Mouse (Mus musculus): ENCODE results near the gene Traf3ip2. TPM values are rescaled to one million over a fixed set of nuclear protein-coding genes. Genes with fewer than 3 reads are reported as not detected.

Gene Traf3ip2
- total RNA-seq, 2 experiments from 2014 or later: 24.0 to 24.8 TPM

DNA sequence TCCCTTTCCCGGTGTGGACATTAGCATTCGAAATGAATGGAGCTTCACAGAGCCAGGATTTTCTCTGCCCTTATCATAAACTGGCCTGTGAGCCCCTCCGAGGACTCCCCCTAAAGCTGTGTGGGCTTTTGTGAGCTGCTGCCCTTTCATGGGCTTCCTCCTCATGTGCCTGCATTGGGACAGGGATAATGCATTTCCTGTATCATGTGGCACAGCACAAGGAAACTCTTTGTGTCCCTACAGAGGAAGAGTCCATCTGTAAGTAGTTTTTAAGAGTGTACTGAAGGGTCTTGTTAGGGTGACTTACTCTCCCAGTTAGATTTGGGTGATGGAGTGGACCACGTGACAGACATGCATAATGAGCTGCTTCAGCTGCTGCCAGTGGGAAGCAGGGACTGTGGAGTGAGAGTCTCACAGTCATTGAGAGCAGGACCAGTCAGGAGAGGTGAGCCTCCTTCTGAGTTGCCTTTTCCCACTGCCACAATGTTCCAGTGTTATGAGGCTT lies 59.9 kb downstream of the Traf3ip2 start:
- DNase-seq (ENCODE audit: low spot score in 2 of 2): no peak

DNA sequence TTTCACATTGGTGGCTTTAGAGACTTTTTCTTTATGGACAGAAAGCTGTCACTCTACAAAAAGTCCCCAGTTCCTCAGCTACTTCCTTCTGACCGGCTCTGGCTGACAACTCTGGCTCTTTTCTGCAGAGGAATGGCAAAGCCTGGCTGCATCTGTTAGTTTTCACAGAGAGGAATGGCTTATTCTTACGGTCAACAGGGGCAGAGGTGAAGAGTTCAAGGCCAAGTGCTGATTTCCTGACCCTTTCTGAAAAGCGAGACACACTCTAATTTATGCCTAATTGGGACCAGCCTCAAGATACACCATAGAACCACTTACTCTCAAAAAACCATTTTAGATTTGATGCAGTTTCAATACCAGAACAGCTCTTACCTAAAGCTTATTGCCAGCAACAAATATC lies 61.4 kb downstream of the Traf3ip2 start:
- no peak for DNase-seq (ENCODE audit: low spot score in 2 of 2)

DNA sequence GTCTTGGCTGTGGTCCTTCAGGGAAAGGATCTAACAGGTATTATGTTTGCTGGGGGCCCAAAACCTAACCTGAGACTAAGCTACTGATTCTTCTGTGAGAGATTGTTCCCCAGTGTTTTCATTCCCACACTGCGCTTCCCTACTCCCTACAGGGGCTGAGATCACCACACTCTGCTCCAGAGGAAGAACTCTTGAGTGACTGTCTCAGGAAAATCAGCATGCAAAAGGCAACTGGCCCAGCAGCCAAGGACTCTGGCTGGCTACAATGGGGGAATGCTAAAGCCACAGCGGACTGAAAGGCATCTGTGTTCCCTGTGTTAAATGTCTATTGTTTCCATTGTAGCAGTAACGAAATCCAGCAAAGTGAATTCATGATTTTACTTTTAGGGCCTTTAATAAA lies 62.0 kb downstream of the Traf3ip2 start:
- no peak for DNase-seq (ENCODE audit: low spot score in 2 of 2)

DNA sequence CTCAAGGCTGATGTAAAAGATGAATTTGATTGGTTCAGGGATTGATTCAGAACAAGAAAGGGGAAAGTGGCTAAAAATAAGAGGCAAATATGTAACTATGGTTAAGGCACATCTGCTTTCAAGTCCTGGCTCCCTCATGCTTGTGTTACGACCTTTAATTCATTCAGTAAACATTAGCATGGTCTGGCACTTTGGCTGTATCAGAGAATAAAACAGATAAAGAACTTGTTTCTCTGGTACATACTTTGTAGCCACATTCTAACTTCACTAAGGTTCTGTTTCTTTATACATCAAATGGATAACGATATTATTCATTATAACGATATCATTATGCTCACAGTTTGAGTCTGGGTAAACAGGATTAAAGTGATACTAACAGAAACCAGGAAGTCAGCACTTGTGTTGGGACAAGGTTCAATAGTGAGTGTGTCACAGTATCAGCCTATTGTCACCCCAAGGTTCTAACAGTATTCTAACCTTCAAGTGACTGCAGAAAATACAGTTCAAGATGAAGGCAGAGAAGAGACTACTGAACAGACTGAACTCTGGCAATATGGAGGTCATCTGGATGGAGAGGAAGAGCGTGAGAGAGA lies 65.6 kb downstream of the Traf3ip2 start:
- no peak for DNase-seq (ENCODE audit: low spot score in 2 of 2)

DNA sequence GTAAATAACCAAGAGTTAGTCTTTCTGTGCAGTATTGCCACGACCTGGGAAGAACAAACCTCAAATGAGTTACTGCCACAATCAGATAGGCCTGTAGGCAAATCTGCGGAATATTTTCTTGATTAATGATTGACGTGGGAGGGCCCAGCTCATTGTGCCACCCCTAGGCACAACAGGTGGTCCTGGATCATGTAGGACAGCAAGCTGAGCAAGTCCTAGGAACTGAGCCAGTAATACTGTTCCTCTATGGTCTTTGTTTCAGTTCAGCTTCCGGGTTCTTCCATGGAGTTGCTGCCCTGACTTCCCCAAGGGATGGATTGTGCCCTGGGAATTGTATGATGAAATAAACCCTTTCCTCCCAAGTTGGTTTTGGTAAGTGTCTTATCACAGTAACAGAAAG lies 68.3 kb downstream of the Traf3ip2 start:
- DNase-seq (ENCODE audit: low spot score in 2 of 2): no peak

DNA sequence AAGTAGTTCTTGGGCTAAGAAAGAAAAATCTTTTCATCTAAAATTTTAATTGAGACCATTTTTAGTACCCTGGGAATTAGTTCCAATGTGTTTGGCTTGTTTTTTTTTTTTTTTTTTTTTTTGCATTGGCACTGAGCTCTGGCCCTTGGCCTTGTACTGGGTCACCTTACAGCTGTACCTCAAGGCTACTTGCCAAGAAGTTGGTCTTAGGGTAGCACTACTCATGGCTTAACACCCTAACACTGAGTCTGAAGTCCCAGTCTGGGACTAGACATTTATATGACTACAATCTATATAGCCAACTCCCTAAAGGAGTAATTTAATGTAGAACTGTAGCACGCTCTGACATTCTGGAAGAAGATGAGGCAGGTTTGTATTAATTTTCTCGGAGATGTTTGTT lies 69.8 kb downstream of the Traf3ip2 start:
- DNase-seq (ENCODE audit: low spot score in 2 of 2): no peak

DNA sequence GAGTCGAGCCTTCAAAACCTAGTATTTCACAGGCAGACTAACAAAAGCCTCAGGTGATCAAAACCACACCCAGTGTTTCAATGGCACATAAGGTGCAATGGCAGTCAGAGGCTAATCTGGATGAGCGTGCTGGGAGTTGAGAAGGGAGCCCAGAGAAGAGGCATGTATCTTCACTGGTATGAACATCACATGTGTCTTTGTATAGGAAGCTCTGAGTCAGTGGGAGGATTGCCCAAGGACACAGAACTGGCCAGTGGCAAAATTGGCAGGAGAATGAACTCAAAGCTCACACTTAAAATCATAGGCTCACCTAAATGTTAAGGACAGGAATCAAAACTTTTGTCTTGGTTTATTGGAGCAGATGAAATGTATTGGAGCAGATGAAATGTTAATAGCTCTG lies 70.7 kb downstream of the Traf3ip2 start:
- no peak for DNase-seq (ENCODE audit: low spot score in 2 of 2)

DNA sequence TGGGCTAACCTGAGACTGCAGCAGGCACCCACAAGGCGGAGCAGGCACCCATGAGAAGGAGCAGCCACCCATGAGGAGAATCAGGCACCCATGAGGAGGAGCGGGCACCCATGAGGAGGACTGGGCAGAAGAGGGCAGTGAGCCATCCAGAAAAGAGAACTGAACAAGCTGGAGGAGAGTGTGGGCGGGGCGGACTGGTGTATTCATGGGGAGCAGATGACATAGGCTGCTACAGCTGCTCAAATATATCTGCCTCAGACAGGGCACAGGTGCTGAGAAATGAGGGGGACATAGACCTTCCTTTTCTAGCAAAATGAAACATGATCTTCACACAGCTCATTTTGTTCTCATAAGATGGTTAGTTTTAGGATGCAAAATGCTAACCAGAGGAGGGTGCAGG lies 74.1 kb downstream of the Traf3ip2 start:
- DNase-seq (ENCODE audit: low spot score in 2 of 2): no peak

DNA sequence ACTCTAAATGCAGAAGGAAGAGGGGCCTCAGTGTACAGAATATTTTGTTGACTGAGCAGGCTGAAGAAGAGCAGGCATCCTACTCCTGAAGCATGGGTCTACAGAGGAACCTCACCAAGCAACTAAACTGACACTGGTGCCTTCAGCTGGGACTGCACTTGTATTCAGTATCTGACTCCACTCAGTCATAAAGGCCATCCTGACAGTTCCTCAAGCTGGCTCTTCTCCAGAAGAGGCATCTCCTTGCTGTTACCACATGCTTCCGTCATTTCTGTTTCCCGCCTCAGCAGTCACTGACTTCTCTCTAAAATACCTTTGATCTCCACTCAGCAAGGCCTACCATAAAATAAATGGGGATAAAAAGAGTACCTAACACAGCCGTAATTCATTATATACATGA lies 75.1 kb downstream of the Traf3ip2 start:
- no peak for DNase-seq (ENCODE audit: low spot score in 2 of 2)

DNA sequence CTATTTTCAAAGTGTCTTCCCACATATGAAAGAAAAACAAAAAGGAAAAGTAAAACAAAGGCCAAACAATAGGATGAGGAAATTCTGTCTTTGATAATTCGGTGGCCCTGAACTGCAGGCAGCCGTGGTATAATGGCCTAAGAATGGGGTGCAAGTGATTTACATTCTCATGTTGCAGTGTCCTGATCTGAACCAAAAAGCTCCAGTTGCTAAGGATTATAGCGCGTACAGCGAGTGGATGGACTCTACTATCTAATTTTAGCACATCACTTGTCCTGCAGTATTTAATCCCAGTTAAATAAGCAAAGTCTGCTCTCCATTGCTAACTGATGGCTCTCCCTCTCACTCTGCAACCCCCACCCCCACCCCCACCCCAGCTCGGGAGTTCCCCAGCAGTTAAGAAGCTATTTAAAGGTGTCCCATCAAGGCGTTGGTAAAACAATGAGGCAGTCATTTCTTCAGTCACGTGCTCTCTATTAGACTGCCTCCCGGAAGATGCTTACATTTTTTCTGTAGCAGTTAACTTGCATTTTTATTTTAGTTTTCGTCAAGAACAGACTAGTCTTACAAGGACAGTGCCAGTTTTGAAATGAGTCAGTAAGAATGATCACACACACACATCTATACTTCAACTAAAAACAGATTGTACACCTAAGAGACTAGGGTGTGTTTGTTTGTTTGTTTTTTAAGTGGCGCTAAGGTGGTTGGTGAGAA lies 78.8 kb downstream of the Traf3ip2 start:
- DNase-seq (ENCODE audit: low spot score in 2 of 2): no peak

DNA sequence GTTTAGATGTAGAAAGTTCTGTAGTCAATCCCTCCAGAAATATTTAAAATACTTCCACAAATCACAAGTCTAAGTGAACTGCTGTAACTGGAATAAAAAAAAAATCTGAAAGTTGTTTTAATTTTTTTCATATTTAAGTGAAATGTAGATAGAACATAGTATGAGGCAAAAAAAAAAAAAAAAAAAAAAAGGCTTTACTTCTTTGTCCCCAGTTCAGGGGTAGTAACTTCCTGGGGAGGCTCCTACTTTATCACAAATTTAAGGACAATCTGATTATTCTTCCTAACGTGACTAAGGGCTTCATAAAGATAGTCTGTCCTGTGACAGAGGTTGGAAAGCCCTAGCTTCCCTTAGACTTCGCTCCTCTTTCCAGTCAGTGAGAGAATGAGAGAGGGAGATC lies 79.4 kb downstream of the Traf3ip2 start:
- no peak for DNase-seq (ENCODE audit: low spot score in 2 of 2)

Other genes starting within 250 kb of the Traf3ip2 start
- 10 to 100 TPM; 67.7 to 74.4 TPM for gene Fyn, start 244.1 kb upstream of the Traf3ip2 start, total RNA-seq (2021)
- gene Rev3l, start 119.2 kb downstream of the Traf3ip2 start, total RNA-seq (2021): 10 to 100 TPM; 48.6 to 52.9 TPM